Mouse (Mus musculus) CD4-positive helper T cell, adult 2 months (primary cell): ENCODE data around the gene Lmna.

Experiments
- DNase-seq: peaks from one replicate; pipeline ENCODE4 v3.0.0-alpha.2; 2012; ENCODE audit warnings: low read depth, missing footprints, low spot score

Gene Lmna

DNA sequence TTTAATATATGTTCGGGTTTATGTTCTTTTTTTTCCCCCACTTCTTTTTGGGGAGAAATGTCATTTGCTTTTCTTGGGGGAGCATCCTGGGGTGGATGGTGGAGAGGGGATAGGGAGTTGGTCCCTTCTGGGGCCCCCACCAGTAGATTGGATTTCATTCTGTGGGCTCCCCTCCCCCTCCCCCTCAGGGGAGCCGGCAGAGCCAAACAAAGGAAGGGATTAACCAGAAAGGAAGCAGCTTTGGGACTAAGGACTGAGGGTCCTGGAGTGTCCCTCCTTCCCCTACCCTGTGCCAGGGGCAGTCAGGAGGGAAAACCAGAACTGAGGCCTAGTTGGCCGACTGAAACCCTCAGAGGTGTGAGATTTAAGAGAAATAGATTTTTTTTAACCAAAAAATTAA lies 29.6 kb upstream of the Lmna start:
- no peak for DNase-seq

DNA sequence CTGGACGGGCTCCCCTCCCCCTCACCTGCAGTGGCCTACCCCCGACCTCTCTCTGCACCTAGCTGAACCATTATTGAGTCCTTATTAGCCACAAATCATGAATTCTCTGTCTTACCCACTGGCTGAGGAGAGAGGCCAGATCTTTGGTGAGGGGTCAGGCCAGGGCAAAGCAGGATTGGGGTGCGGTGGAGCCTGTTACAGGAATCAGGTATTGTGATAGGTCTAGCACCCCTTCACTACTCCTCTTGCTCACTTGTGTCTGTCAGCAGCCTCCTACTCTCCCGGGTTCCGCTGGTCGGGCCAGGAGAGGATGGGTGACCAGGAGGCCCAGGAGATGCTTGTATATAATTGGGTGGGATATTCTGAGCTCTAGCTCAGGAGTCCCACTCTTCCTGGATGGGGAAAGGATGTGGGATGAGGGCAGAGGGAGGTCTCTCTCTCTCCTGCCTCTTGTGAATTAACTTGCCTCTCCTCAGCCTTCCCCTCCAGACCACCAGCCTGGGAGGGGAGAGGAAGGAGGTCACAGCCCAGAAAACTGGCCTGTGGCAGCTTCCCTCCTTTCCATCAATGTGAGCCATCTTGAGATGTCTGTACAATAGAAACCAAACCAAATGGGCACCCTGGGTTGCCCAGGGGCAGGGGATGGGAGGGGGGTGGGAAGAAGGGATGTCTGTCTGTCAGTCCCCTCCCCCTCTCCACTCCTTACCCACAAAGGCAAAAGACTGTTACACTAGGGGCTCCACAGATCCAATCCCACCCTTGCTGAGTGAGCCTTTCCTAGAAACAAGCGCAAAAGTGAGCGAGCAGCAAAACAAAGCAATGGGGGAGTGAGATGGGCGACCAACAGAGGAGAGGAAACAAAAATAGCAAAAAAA lies 28.8 kb upstream of the Lmna start:
- no peak for DNase-seq

DNA sequence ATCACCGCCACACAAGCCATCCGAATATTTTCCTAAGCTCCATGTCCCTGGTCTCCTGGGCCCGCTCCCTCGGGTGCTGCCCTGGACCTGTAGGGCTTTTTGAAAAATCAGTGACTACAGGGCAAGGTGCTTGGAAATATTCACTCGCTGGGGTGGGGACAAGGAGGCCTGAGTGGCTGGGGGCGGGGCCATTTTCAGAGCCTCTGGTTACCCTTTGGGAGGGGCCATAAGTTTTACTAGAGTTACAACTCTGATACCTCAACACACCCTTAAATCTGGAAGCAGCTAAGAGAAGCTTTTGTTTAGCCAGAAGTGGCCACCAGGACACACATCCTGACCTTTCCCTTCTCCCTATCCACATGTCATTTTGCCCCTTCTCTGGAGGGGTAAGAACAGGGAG lies 27.4 kb upstream of the Lmna start:
- no peak for DNase-seq

DNA sequence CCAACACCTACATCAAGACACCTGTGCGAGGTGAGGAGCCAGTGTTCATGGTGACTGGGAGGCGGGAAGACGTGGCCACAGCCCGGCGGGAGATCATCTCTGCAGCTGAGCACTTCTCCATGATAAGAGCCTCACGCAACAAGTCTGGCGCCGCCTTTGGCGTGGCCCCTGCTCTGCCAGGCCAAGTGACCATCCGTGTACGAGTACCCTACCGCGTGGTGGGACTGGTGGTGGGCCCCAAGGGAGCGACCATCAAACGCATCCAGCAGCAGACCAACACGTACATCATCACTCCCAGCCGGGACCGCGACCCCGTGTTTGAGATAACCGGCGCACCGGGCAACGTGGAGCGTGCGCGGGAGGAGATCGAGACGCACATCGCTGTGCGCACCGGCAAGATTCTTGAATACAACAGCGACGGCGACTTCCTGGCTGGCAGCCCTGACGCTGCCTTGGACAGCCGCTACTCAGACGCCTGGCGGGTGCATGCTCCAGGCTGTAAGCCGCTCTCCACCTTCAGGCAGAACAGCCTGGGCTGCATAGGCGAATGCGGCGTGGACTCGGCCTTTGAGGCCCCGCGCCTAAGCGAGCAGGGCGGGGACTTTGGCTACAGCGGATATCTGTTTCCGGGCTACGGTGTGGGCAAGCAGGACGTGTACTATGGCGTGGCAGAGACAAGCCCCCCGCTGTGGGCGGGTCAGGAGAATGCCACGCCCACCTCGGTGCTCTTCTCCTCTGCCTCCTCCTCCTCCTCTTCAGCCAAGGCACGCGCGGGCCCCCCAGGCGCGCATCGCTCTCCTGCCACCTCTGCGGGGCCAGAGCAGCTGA lies 26.6 kb upstream of the Lmna start:
- DNase-seq: peak; percentile 27

DNA sequence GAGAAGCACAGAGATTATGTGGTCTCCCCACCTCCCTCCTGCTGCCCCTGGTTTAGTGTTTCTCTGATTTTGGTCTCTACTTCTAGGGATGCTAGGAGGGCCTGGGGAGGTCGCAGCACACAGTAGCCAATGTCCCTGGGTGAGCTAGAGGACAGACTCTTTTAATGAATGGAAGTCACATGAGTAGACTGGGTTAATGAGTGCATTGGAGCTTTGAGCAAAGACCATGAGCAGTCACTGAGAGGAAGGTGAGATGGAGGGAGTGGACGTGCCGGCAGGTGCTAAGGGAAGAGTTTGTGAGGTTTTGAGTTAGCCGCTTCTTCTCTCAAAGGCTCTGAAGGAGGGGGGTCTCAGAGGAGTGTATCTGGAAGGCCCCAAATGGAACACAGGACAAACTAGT lies 25.8 kb upstream of the Lmna start:
- no peak for DNase-seq

DNA sequence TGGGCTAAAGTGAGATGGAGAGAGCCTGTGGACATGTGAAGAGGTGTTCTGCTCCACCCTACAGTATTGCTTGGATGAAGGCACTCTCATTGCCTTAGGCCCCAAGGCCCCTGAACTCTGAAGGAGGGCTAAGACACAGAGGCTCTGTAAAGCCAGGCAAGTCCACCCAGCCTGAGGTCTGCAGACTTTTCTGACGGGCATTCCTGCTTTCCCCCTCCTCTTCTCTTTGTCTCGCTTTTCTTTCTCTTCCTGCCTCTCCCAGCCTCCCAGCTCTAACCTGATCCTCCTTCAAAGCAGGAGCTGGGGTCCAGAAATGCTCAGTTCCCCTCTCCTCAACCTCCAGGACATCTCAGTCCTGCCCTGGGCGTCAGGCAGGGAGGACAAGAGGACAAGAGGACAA lies 25.2 kb upstream of the Lmna start:
- DNase-seq: no peak

DNA sequence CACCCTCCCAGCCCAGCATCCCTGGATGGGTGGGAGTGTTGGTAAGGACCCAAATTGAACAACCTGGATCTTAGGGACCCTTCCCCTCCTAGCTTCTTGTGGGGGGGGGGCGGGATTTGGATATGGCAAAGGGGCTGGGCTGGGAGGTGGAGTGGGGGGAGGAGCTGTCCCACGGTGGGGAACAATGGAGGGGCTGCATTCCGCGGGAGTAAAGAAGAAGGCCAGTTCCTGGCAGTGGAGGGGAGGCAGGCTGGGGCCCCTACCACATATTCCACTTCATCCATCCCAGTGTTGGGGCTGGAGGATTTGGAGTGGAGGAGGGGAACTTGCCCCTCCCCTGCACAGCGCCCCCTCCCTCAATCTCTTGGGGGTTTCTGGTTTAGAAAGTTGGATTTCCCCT lies 23.9 kb upstream of the Lmna start:
- no peak for DNase-seq

DNA sequence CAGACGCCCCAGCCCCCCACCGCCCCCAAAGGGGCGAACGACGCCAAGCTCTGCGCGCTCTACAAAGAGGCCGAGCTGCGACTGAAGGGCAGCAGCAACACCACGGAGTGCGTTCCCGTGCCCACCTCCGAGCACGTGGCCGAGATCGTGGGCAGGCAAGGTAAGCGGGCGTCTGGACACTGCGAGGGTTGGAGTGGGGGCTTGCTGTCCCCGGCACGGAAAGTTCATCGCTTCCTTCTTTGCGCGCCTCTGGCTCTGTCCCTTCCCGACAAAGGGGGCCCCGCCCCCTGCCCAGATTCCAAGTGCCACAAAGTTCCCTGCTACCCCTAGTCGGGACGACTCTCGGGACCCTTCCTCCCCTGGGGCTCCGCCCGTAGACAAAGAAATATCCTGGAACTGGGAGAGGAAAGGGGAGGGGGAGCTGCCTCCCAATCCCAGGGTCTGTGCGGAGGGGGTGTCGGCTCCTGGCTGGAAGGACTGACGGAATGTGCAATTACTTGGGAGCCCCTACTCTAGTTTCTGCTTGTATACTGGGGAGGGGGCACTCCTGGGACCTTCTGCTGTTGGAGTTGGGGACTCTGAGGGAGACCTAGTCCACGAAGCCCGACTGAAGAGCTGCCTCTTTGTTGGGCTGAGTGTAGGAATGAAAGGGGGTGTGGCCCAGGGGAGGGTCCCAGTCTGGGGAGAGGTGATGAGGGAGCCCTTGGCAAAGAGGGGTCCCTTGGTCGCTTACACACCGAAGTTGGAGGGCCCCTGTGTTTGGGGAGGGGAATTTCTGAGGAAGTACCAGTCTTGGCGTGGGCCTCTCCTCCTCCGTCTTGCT lies 23.1 kb upstream of the Lmna start:
- DNase-seq: peak; percentile 28

DNA sequence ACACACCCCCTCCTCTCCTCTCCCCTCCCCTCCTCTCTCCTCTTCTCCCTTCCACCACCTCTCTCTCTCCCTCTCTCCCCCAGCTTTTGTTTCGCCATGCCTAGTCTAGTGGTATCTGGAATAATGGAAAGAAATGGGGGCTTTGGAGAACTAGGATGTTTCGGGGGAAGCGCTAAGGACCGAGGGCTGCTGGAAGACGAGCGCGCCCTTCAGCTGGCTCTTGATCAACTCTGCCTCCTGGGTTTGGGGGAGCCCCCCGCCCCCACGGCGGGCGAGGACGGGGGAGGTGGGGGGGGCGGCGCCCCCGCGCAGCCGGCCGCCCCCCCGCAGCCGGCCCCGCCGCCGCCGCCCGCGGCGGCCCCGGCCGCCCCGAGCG lies 22.5 kb upstream of the Lmna start, which contains the start of gene Mex3a:
Gene Mex3a (plus strand): TSS at position 97 of the 376 bp plus-strand sequence.
- DNase-seq: no peak

DNA sequence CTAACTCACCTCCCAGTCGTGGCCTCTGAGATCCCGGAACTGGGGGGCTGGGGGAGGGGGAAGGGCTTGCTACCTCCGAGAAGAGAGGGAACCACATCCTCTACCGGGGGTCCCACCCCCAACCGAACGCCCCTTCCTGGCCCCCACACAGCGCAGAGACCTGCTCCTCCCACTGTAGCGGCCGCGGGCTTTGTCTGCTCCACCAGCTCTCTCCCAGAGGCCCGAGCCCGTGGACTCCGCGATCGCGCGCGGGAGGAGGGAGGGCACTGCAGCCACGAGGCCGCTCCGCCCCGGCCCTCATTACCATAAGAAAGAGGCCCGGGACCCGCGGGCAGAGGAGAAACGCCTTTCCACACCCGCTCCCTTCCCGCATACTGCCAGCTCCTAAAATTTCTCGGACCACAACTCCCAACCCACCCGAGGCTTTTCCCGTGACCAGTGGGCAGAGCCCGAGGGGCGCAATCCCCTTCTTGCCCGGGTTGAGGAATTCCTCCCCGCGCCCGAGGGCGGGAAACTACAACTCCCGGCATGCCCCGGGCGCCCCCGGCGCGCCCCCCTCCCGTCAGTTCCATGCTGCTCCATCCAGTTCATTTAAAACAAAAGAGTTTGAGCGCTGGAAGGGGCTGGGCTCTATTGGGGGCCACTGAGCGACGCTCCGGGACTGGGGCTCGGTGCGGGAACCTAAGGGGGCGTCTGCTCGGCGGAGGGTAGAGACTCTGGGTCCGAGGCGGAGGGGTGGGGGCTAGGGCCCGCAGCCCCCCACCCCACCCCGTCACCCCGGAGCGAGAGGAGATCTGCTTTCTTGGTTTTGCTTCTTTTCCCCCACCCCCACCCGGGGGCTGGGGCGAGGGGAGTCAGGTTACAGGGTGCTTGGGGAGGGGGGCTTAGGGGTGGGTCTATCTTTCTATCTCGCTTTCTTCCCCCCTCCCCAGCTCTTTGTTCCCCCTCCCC lies 21.9 kb upstream of the Lmna start:
- DNase-seq: peak; percentile 85

DNA sequence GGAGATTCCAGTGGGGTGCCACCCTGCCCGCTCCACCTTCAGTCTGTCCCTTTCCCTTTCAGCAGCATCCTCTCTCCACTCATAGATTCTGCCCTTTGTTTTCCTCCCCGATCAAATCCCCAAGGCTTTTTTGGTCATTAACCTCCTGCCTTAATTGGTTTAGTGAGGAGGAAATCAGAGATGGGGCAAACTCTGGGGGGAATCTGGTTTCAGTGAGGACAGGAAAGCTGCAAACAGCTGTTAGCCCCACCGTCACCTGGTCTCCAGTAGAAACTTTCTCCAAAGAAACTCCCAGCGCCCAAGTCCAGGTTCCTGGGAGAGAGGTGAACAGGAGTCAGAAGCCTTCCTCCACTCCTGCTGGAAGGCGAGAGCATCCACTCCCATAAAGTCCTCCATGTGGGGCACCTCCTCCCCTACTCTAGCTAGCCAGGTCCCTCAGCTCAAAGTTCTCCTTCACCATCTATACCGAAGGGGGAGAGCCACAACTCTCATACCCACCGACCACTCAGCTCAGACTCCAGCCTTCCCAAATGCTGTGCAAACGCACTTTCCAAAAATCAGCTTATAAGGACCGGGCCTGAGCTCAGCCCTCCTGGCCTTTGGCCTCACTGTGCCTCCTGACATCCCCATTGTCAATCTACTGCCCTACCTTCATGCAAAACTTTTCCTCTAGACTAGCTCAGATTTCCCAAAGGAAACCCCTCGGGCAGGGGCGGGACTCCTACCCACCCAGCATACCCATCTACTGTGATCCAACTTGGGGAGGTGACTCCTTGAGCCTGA lies 20.5 kb upstream of the Lmna start:
- DNase-seq: no peak

DNA sequence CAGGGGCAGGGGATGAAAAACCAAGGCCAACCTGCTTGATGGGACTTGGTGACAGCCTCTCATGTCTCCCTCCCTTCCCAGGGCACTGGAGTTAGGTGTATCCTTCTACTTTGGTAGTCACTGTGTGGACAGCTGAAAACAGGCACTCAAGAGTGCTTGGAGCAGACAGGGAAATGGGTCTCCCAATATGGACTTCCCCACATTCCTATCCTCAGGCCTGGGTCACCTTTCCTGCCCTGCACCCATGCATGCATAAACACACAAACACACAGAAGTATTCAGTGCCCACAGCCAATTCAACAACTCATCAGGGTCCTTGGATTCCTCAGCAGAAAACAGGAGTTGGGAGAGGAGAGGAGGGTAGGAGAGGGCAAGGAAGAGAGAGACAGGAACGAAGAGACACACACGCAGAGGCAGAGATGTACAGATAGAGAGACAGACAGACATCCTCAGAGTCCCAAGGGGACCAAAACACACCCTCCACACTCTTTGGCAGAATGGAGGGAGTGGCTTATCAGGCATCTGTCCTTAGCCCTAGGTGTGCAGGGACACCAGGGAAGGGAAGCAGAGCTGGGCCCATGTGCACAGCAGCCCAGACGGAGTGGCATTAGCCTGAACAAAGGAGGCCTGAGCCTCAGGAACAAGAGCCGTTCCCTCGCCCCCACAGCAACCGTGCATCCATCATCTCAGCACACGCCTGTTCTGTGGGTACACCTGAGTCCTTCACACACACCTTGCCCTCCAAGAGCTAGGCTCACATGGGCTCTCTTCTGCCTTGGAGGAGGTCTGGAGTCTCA lies 19.6 kb upstream of the Lmna start:
- DNase-seq: no peak

DNA sequence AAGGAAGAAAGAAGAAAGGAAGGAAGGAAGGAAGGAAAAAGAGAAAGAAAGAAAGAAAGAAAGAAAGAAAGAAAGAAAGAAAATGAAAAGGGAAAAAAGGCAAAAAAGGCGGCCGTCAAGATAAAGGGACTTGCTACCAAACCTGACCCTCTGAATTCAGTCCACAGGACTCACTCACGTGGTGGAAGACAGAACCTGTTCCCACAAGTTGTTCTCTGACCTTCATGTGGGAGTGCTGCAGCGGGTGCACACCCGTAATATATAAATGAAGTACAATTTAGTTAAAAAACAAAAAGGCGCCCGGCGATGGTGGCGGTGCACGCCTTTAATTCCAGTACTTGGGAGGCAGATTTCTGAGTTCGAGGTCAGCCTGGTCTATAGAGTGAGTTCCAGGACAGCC lies 18.9 kb upstream of the Lmna start:
- DNase-seq: no peak

DNA sequence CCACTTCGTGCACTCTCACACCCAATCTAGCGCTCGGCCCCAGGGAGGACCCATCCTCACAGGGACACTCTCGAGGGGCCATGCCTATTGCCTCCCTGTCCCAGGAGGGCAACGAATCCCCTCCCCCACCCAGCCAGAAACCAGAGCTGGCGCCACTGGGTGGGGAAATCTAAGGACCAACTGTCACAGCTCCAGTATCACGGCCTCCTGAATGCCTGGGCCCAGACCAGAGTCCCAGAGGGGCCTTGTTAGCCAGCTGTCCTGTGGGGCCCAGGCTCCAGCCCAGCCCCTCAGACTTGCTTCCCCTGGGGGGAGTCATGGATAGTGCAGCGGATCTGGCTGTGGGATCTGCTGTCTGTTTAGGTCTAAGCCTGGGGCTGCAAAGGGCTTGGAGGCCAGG lies 17.8 kb upstream of the Lmna start:
- DNase-seq: no peak

DNA sequence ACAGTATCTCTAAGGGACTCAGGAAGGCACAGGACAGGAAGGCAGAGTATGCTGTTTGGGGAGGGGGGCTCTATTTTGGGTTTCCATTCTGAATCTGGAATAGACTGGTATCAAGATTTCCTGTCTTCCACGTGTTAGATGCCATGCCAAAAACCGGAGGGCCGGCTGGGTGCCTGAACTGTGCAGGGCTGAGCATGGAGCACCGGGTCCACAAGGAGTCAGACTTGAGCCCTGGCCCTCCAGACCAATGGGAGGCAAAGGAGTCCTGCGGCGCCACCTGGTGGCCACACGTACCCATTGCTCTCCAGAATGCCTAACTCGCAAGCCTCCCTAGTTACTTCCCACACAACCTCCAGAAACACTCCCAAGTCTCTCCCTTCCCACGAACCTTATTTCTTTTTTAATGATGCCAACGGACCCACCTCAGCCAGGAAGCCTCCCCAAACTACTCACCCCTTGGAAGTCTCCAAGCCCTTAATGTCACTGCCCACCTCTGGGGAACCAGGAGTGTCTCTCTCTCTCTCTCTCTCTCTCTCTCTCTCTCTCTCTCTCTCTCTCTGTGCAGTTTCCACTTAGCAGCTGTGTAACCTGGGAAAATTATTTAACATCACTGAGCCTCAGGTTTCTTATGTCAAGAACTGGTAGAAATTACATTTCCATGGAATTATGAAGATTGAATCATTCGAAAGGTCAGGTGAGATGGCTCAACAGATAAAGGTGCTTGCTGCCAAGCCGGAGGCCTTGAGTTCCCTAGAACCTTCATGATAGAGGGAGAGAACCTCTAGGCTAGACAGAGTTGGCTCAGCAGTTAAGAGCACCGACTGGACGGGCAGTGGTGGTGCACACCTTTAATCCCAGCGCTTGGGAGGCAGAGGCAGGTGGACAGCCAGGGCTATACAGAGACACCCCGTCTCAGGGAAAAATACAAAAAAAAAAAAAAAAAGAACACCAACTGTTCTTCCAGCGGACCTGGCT lies 16.7 kb upstream of the Lmna start:
- DNase-seq: peak; percentile 87

DNA sequence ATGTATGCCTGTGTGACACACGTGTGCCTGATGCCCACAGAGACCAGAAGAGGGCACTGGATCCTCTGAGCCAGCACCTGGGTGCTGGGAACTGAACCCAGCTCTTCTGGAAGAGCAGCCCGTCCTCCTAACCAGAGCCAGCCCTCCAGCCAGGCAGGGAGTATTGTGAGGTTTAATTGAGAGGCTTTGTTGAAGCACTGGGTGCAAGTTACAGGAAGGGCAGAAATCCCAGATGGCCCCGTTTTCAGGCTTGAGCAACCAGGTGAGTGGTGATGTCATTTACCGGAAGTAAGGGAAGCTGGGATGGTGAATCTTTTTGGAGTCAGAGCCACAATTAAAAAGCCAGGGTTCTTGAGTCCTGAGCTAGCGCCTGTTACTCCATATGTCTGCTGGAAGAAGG lies 15.3 kb upstream of the Lmna start:
- no peak for DNase-seq

DNA sequence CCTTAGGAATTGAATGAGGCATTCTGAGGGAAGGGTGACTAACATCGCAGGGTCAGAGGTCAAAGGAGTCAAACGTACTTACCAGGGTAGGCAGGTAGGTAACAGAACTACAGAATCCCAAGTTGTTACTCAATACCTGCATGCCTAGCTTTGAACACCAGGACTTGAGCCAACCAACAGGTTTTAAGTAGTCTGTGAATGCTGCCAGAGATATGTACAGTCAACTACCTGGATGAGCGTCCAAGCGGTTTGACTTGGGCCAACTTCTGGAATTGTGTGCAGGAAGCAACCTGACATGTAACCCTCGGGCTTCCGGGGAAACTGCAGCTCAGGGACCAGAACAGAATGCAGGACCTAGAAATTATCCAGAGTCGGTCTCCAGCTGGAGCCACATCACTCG lies 13.3 kb upstream of the Lmna start:
- no peak for DNase-seq

DNA sequence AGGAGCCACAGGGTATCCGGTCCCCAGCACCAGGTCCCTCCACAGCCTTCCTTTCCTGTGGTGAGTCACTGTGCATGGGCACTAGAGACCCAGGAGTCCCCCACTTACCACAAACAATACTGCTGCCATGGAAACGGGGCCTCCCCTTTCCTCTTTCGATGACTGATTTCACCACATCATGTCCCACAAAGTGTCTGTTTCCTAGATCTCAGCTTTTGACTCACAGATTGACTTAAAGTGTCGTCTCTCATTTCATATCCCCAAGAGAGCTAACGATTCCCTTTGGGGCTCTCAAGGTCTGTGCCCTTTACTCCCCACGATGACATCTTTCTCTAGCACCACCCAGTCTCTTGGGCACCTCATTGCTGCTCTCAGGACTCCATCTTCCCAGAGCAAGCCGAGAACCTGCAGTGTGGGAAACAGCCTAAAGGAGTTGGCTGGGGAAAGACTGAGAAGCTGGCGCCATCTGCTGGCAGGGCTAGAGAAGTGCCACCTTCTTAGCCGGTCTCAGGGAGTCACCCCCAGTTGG lies 12.1 kb upstream of the Lmna start:
- DNase-seq: peak; percentile 90
